Mouse (Mus musculus) erythroid progenitor cell, adult 5-6 weeks (primary cell): ENCODE measurements around the gene Rara. TPM values are rescaled to one million over a fixed set of nuclear protein-coding genes. Genes with fewer than 3 reads are reported as not detected.
"Not testable (repeated sequence)": the region's sequence is repeated elsewhere in the genome, so short reads cannot be mapped to it uniquely, and the experiment has no call there.

Source experiments
- ATAC-seq: replicated peaks from 2 replicates; pipeline ENCODE4 v1.8.0; 2016; ENCODE audit warnings: moderate number of reproducible peaks, mild to moderate bottlenecking, moderate TSS enrichment, inconsistent platforms; ENCODE audit not compliant: poor library complexity, low FRiP score, severe bottlenecking
- total RNA-seq, 2 experiments: library from RNA; stranded (forward) in 1 of 2; stranded (reverse) in 1 of 2; fragments of 150-400 nt in 1 of 2; fragments of 186-747, 209-891 nt in 1 of 2; gene quantifications; 2 replicates each; pipeline versions ENCODE4 v1.2.3 to v1.2.4; 2015 to 2017; ENCODE audit warnings: low replicate concordance in 2 of 2

Rara gene
- total RNA-seq (2015; ENCODE audit: low replicate concordance) (4.3 and 18.4 TPM in 2 replicates), total RNA-seq (2017; ENCODE audit: low replicate concordance) (0.51 and 1.4 TPM in 2 replicates)

DNA sequence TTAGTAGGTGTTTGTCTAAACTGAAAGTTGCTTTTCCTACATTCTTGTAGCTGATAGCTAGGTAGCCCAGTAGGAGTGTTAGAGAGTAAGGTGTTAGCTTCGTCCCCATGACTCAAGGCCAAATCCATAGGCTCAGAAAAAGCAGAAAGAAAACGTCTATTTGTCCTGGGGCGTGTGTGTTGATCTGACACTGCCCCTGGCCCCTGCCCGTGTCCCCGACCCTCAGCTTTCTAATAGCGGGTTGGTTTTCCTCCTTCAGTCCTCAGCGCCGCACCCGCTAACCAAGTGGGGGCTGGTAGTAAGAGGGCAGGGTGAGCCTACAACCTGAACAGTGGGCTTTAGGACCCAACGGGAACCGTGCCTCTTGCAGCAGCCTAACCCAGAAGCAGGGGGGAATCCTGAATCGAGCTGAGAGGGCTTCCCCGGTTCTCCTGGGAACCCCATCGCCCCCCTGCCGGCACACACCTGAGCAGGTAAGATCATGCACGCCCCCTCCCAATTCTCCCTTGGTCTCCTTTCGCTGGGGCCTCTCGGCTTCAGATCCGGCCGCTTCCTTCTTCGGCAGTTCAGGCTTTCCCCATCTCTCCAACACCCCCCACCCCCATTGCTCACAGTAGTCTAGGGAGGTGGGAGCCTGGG lies at the start of gene Rara:
Gene Rara, plus strand, starts transcription at position 381 of the 639 bp plus-strand sequence.
- no peak for ATAC-seq

- peak; percentile 91 for ATAC-seq
Observed at GRCm38 (mm10) chr11:98887703-98888102, 39.9 kb upstream of the Rara start.

GRCm38 (mm10) chr11:98889077-98889476 lies 38.5 kb upstream of the Rara start:
- no peak for ATAC-seq

DNA sequence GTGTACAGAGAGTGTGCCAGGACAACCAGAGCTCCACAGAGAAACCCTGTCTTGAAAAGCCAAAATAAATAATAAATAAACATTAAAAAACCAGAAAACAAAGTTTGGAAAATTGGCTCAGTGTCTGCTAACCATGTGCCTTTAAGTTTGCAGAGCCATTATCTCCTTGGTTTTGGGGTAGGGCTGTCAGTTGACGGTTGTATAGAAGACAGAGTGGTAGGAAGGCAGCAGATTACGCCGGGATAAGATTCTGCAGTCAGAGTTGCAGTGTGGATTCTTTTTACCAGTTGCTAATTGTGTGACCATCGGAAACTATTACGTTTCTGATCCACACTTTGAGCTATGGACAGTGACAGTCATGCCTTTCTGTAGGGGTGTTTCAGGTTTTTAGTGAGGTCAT lies 37.6 kb upstream of the Rara start:
- no peak for ATAC-seq

GRCm38 (mm10) chr11:98892426-98892825 lies 35.2 kb upstream of the Rara start:
- ATAC-seq: no peak

DNA sequence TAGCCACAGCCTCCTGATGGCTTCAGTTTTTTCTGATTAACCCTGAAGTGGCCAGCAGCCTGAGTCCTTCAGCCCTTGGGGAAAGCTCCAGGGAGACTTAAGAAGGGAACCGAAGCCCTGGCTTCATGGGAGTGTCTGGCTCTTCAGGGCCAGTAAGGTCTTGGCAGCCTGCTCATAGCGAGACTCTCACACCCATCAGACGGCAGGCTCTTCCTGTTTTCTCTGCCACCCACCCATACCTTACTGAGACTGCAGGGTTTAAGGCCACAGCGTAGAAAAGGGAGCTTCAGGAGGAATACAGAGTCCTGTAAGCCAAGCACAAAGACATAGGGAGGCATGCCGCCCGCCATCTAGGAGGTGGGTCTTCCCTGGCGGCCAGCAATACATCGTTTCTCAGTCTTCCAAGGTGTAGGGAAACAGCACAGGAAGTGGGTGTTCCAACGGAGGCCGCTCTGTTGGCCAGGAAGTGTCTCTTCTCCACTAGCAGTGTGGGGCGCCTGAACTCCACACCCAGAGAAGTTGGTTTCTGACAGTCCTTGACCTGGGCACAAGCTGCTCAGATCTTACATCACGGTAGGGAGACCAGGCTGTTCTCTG lies 27.0 kb upstream of the Rara start:
- ATAC-seq: no peak

DNA sequence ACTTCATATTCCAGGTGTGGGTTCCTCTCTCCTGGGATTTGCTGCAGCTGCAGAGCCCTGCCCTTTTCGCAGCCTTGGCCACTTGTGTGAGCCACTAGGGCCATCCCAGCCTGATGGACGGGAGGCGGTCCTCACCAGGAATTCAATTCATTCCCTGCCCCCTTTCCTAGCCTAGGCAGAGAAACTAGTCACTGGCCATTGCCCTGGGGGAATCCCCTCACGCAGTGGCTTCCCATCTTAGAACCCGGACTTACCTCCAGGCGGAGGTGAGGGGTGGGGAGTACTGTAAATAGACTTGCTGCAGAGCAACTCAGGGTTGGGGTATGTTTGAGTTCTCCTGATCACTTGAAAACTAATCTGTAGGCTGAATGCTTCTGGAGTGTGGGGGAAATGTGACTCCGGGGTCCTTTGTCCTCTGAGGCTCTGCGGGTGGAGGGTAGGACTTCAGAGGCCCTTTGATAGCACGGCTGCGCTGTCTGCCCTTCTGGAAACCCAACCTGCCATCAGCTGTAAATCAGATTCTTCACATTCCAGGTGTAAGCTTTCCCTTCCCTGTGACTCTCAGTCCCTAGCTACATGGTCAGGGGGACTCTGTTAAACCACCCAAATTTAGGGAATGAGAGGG lies 24.9 kb upstream of the Rara start:
- ATAC-seq: no peak

GRCm38 (mm10) chr11:98904577-98904976 lies 23.0 kb upstream of the Rara start:
- peak; percentile 53 for ATAC-seq

DNA sequence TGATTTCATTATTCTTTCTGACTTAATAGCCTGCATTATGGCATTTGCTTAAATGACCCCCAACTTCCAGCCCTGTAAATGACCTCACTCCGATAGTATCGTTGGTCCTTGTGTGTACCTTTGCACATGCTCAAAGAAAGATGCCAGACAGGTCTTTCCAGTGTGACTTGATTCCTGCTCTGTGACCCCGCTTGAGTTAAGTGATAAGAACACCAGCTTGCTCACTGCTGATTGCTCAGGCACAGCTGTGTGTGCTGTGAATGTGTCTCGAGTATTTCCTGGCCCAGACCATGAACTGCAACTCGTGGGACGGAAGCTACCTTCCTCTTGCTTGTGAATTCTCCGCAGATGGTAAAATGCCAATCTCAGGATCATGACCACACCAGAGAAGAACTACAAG lies 22.6 kb upstream of the Rara start:
- ATAC-seq: 0 out of 2 replicates have a peak, but pooled peaks have one; percentile 8

GRCm38 (mm10) chr11:98905583-98905982 lies 22.0 kb upstream of the Rara start:
- no peak for ATAC-seq

DNA sequence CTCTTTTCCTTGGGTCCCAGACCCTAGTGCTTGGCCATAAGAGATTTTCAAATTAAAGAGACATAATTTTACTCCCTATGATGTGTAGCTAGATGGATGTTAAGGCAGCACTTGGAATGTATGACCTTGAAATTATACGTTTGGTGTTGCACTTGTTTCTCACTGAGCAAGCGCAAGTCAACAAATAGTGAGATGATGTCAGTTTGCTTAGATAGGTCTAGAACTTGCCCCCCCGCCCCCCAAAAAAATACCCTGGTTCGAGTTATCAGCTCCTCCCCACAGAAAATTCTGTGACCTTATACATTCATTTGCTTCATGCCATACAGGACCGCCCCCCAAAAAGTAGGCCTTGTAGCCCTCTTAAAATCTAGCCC lies 20.6 kb upstream of the Rara start:
- no peak for ATAC-seq

GRCm38 (mm10) chr11:98907437-98908173 lies 20.0 kb upstream of the Rara start, which contains the start of gene Cdc6:
Gene Cdc6 (plus strand): TSS chr11:98907801.
- peak; percentile 80 for ATAC-seq

DNA sequence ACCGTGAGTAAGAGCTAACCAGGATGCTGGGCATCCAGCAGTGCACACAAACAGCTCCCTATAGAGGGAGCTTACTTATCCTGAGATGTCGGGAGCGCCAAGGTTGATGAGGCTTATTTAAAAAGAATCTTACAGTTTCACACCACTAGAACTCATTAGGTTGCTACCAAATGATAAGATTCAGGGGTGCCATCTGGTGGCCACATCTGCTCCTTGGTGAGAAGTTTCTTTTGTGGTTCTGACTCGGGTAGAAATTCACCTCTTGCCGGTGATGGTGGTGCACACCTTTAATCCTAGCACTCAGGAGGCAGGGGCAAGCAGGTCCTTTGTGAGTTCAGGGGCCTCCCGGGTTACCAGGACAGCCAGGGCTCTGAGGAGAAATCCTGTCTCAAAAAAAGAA lies 18.0 kb upstream of the Rara start:
- ATAC-seq: peak; percentile 48

DNA sequence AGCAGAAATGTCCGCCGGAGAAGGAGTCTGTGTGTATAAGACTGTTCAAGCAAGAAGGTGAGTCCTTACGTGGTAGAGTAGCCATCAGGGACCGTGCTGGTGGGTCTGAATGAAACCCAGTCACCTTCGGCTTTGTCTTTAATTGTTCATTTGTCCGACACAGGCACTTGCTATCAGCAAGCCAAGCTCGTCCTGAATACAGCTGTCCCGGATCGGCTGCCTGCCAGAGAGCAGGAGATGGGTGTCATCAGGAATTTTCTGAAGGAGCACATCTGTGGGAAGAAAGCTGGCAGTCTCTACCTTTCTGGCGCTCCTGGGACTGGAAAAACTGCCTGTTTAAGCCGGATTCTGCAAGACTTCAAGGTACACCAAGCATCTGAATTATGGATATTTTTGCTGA lies 17.2 kb upstream of the Rara start:
- no peak for ATAC-seq

- ATAC-seq: peak; percentile 70
Observed at GRCm38 (mm10) chr11:98911498-98911897, 16.1 kb upstream of the Rara start.

DNA sequence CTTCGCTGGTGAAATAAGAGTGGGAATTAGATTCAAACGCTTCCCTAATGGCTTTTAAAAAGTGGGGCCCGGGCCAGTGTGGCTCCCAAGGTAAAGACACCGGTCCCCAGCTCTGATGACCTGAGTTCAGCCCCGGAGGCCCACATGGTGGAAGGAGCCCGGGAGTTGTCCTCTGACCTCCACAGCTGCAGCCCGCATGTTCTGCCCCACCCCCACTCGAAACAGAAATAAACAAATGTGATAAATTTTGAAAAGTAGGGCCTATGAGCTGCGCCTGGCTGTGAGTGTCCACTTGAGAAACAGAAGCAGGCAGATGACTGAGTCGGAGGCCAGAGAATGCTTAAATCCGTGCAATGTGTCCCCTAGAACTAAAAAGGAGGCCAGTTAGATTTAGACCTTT lies 13.4 kb upstream of the Rara start:
- no peak for ATAC-seq

GRCm38 (mm10) chr11:98916376-98916775 lies 11.2 kb upstream of the Rara start:
- not testable (repeated sequence) for ATAC-seq

DNA sequence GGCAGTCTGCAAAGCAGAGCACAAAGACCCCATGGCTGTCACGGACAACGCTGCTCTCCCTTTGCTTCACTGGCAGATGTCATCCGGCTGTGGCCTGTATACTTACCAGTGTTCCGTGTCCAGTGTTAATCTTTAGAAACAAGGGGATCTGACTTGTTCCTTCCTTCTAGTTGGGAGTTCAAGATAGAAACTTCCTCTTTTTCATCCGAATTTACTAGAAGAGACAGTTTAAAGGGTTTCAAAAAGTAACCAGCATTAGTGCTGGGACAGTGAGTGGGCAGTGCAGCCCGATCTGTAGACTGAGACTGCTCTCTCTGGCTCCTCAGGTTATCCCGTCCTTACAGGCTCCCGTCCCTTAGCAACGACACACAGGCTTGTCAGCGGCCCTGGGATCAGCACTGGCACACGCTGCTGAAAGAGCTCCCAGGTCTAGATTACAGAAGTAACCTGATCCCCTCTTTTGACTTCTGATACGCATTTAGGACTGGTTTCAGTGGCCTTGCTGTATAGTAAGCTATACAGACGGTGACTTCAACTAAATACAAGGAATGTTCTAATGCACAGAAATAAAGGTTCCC lies 10.1 kb upstream of the Rara start:
- ATAC-seq: 0 out of 2 replicates have a peak, but pooled peaks have one; percentile 44

DNA sequence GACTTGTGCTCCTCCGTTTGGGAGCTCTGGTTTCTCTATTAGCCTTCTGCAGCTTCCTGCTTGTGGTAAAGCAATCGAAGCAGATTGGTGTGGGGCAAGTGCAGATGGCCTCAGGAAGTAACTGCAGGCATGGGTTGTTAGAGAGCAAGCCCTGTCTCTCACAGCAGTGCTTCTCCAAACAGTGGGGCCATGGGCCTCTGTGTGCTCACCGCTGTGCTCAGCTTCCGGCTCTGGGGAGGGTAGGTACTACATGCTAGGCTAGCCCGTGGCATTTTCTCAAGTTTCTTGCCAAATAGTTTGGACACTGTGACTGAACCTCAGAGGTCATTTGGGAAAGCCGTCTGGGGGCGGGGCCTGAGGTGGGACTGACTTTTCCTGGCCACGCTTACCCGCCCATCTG lies 9.4 kb upstream of the Rara start:
- no peak for ATAC-seq

DNA sequence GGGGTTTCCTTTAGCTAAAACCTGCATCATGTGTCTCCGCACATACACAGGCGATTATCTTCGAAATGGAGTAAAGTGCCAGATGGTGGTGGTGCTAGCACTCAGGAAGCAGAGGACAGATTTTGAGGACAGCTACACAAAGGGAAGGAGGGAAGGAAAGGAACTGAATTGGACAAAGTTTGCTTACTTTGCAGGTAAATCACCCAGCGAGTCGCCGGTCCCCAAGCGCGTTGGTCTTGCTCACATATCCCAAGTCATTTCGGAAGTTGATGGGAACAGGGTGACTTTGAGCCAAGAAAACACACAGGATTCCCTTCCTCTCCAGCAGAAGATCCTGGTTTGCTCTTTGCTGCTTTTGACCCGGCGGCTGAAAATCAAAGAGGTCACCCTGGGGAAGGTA lies 8.6 kb upstream of the Rara start:
- no peak for ATAC-seq
